Mouse (Mus musculus): ENCODE results near the gene Phgdh.

DNA sequence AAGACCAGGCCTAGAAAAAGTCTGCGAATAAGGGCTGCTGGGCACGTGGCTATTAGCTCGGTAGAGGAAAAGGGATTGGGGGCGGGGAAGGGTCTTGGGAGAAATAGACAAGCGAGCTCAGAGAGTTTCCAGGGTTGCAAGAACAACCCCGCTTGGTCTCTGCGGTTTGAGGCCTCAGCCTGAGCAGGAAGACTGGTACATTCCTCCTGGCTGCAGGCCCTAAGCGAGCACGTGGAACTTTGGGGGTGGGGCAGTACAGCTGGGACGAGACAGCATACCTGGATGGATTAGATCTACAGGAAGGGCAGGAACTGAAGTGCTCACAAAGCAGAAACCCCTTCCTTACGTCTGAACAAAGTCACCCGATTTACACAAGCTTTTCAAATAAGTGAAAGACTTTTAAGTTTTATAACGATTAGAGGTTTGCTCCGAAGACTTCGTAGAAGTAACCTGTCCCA, 1.2 kb downstream of the Phgdh start:
- TF ChIP-seq CTCF (IDR thresholded peaks at IDR 0.05; ENCODE audit: low read depth) (no peak), EP300 (IDR thresholded peaks at IDR 0.05; ENCODE audit: low read depth) (no peak)
